Mouse (Mus musculus): ENCODE results near the gene Fbf1. TPM values are rescaled to one million over a fixed set of nuclear protein-coding genes. Genes with fewer than 3 reads are reported as not detected.
"Not testable (repeated sequence)": the region's sequence is repeated elsewhere in the genome, so short reads cannot be mapped to it uniquely, and the experiment has no call there.

Fbf1 gene
- total and polyA plus RNA-seq, 3 experiments = 21.4 to 37.8 (median 30.4) TPM

DNA sequence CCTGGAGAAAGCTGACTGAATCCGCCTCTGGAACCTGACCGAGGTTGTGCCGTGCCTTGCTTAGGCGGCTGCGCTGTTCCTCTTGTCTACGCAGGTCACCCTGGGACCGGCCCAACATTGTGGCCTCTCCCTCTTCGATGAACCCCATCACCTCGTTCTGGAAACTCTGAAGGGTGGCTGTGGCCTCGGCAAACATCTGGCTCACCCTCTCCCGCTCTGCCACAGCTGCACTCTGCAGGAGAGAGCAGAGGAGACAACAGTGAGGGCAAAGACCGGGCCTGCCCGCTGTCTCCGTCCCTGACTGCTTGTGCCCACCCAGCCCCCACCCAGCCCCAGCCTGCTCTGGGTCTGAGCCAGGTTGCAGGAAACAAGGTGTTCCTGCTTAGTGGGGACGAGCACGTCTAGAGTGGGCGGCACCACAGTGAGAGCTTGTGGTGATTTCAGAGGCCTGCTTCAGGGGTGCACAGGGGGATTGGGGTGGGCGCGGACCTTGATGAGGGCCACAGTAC, 60.1 kb downstream of the Fbf1 start:
- no peak for DNase-seq

DNA sequence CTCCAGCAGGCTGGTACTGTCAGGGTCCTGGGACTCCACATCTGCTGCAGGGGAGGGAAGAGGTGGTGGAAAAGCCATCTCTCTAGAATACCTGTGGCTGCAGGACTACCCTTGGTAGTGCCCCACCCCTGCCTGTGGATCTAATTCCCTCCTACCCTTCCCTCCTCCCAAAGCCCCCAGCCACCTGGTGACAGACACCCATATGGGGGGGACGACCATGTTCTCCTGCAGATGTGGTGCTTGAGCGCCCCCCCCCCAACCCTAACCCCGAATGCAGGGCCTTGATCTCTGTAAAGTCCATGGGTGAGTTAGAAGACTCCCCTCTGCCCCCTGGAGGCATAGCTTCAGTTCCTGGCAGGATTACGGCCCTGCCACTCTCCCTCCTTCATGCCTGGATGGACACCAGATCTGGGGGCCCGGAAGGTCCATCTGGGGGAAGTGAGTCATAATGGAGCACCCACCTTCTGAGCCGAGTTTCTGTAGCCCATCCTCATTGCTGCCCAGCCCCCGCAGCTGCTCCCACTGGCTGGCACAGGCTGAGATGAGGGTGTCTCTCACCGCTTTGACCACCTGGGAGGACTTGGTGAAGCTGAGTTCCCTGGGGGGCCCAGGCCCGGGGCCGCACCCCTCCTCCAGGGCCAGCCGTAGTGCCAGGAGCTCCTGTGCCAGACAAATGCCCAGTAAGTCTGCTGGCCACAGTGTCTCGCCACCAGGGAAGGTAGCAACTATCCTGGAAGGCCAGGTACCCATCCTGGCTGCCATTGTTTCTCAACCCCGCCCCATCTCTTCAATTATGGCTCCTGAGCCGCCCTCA, 60.8 kb downstream of the Fbf1 start:
- DNase-seq = no peak

DNA sequence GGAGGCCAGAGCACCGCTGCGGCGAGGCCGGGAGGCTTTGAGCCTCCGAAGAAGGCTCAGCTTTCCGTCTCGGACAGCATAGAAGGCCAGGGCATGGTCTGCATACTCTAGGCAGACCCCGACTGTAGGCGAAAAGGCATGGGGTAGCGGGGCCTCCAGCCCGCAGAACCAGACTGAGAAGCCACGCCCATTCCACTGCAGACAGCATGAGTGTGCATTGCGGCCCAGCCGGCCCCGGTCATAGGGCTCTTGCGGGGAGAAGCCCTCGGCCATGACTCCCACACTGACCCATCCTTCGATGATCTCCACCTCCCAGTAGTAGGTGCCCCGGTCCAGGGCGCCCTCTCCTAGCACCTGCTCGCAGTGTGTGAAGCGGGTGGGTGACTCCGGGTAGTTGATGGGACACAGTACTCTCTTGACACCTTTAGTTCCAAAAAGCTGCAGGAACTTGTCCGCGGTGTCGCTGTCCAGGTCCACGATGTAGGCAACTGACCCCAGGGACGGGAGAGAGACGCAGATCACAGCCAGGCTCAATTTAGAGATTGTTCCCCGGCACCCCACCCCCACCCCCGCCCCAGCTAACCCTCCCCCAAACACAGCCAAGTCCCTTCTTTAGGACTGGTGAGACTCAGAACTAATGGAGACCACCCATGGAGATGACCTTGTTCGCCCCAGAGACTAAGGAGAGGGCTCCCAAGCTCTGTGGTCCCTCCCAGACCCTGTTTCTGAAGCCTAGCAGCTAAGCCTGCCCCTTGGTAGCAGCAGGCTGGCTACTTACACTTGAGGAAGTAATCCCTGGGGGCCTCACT, 61.6 kb downstream of the Fbf1 start:
- DNase-seq = no peak

DNA sequence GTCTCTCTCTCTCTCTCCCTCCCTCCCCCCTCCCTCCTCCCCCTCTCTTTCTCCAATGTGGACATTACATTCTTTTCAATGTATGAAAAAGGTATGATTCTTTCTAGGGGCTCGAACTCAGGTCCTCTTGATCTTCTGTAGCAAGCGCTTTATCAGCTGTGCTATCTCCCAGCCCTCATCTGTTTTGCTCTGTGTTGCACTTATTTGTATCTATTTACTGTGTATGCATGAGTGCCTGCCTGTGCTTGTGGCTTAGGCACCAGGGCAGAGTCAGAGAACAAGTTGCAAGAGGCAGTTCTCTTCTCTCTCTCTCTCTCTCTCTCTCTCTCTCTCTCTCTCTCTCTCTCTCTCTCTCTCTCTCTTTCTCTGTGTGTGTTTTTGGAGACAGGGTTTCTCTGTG, 62.9 kb downstream of the Fbf1 start:
- DNase-seq = no peak

DNA sequence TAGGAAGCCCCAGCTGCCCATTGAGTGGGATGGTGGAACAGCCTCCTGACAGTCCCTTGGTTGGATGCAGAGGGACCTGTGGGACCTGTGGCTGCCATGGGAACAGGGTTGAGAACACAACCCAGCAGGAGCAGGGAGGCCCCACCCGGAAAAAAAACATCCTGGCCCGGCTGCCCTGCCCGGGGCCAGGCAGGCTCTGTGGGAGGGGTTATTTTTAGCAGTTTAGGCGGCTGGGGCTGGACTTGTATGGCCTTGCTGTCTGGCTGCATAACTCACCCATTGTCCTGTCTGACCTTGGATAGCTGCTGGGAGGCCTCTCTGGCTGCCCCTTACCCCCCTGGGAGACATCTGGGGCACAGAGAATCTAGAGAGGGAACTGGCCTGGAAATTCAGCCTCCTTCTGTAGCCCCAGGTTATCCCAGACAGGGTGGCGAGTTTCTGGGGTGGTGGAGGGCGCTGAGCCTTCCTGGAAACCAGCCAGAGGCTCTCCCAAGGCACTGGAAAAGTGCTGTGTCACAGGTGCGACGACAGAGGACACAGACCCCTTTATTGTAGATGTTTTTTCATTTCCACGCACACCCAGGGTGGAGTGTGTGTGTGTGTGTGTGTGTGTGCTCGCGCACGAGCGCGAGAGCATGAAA, 63.8 kb downstream of the Fbf1 start:
- DNase-seq = peak; percentile 89

DNA sequence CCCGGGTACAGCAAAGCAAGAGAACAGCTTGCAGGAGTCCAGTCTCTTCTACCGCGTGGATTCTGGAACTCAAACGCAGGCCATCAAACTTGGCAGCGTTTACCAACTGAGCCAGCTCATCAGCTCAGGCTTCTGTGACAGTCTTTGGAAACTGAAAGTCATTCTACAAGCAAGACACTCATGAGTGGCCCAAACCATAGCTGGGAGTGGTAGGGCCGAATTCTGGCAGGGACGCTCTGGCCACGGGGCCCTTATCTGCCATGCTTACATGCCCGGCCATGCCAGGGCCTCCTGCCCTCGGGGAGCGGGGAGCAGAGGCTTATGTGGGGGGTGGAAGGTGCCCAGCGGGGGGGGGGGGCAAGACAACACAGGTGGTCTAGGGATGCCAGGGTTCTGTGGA, 64.4 kb downstream of the Fbf1 start:
- DNase-seq = peak; percentile 55

DNA sequence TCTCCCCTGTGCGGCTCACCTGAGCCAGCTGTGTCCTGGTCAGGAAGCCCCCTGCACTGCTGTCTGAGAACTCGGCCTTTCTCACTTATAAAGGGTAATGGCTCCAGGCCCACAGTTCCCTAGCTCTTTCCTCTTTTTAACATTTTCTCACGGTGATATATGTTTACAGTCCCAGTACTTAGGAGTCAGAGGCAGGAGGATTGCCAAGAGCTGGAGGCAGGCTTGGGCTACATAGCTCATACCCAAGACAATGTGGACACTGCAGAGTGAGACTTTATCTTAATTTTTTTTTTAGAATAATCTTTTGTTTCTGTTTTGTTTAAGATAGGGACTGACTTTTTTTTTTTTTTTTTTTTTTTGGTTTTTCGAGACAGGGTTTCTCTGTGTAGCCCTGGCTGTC, 65.5 kb downstream of the Fbf1 start:
- DNase-seq = no peak

DNA sequence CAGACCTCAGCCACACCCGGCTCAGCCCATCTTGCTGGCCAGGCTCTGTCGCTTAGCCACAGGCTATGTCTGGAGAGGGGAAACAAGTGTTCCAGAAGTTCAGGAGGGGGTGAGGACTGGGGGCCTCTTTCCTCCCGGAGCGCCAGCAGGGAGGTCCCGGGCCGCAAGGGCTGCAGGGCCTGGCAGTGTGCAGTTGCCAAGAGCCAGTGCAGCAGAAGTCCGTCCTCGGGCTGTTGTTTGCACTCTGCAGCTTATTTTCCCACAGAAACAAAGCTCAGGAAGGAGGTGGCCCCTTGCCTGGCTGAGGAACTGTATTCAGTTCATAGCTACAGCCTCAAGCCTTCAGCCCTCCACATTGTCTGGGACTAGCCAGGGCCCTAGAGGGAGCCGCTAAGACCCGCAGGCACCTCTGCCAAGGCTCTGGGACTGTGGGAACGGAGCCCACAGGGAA, 66.0 kb downstream of the Fbf1 start:
- DNase-seq = peak; percentile 38

DNA sequence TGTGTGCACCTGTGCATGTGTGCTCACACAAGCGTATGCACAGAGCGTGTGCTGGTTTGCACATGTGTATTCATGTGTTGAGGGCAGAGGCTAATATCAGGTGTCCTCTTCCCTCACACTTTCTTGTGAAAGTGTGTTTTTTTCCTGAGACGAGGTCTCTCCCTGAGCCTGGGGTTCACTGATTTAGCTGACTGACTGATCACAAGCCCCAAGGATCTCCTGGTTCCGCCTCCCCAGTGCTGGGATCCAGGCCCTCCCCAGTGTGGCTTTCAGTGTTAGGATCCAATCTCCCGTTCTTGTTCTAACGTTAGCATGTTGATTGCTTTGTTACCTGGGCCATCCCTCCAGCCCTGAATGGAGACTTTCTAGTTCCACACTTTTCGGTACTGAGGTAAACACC, 67.1 kb downstream of the Fbf1 start:
- DNase-seq = no peak

DNA sequence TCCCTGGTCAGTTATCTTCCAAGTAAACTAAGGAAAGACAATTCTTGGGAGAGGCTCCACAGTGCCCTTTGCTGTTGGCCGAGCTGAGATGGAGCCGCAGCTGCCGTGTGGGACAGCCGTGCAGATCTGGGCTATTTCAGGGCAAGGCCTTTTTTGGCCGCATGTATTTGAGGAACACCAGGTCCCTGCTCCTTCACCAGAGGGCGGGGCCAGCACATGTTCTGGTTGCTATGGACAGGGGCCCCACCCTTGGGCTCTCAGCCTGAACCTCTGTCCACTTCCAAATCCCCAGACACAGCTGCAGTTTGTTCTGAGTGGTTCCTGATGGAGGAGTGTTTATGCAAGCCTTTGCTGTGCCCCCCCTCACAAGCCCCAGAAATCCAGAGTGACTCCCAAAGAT, 67.6 kb downstream of the Fbf1 start:
- DNase-seq = peak; percentile 38

DNA sequence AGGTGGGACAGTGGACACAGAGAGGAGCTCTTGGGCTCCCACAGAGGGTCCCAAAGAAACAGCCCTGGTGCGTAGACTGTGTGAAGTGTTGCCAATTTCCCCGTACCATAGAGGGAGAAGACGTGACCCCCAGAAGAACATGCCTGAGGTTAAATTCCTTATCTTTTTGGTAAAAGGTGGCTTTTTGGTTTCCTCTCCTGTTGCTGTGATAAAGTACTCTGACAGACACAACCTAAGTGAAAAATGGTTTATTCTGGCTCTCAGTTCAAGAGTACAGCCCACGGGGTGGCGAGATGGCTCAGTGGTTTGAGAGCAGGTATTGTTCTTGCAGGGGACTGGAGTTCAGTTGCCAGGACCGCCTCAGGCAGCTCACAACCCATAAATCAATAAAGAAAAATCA, 68.5 kb downstream of the Fbf1 start:
- no peak for DNase-seq

DNA sequence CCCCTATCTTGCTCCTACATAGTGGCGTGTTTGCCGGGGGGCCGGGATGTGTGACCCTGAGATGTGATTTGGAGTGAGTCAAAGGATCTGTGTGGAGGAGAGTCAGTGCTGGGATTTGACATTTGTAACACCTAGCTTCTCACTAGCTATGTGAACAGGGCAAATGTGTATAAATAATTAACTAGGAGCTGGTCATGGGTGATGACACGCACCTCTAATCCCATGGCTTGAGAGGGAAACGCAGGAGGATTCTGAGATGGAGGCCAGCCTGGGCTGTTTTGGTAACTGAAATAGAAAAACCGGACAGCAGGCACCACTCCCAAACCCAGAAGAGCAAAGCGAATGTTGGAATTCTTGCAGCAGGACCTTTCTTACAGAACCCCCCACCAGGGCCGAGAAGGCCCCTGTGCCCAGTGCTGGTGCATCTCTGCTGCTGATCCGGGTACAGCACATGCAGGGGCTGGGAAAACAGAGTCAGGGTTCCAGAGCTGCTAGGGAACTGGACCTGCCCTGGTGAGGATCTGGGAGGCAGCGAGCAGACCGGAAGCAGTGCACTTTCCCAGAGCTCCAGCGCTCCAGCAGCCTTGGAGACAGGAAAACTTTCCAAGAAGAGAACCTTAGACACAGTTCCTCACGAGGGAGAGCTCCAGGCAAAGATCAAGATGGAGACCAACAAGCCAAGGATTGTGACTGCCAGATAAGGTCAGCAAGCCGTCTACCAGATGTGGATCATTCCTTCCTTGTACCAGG, 69.1 kb downstream of the Fbf1 start:
- peak; percentile 9 for DNase-seq

DNA sequence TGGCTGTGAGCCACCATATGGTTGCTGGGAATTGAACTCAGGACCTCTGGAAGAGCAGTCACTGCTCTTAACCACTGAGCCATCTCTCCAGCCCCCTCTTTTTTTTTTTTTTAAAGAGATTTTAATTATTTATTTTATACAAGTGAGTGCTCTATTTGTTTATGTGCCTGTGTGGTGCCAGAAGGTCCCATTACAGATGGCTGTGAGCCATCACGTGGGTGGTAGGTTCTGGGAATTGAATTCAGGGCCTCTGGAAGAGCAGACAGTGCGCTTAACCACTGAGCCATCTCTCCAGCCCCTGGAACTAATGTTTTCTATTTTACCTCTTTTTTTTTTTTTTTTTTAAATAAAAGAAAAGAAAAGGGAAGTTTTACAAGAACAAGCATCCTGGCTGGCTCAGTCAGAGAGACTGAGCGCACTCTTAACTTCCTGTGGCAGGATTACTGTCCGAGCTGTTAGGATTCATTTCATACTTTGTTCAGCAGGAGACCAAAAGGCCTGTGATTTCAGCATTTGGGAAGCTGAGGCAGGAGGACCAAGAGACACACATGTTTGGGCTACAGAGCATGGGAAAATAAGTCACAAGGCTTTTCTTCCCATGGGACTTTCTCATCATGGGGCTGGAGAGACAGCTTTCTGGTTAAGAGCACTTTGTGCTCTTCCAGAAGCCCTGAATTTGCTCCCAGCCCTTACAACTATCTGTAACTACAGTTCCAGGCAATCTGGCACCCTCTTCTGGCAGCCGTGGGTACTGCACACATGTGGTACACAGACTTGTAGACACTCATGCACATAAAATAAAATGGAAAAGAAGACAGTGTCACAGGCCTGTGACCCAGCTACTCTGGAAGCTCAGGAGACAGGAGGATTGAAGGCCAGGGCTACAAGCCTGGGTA, 71.5 kb downstream of the Fbf1 start:
- no peak for DNase-seq

DNA sequence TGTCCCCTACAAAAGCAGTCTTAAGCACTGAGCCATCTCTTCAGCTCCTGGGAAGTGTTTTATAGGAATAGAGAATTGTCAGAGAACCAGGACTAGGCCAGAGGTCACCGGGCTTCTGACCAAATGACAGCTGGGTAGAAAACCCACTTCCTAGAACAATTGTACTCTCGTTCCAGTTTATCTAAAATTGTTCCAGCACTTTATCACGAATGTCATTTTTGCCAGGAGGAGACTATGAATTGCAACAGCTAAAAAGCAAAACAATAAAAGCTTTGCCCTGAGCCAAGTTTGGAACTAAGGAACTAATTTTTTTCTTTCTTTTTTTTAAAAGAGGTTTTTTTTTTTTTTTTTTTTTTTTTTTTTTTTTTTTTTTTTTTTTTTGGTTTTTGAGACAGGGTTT, 72.4 kb downstream of the Fbf1 start:
- DNase-seq = peak; percentile 81

DNA sequence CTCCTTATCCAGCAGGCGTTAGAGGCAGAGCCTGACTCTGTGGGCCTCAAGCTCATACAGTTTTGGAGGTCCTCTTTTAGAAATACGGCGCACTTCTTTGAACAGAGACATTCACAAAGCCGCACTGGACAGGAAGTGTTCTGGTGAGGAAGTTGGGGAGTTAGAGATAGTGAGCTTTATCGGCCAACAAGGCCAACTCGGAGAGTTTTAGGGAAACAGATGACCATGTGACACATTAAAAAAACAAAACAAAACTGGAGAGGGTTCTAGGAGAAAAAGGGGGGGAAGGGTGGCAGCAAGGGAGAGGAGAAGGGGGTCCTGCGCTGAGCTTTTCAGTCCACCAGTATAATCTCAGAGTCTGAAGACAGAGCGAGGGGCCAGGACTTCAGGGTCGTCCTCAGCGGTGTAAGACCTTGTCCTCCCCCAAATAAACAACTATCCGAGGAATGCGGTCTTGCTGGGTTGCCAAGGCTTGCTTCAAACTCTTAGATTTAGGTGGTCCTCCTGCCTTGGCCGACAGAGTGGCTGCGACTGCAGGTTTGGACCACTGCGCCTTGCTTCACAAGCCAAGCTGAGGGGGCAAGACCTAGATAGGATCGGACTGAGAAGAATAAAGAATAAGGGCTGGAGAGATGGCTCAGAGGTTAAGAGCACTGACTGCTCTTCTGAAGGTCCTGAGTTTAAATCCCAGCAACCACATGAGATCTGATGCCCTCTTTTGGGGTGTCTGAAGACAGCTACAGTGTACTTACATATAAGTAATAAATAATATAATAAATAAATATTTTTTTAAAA, 74.0 kb downstream of the Fbf1 start:
- DNase-seq = peak; percentile 58

DNA sequence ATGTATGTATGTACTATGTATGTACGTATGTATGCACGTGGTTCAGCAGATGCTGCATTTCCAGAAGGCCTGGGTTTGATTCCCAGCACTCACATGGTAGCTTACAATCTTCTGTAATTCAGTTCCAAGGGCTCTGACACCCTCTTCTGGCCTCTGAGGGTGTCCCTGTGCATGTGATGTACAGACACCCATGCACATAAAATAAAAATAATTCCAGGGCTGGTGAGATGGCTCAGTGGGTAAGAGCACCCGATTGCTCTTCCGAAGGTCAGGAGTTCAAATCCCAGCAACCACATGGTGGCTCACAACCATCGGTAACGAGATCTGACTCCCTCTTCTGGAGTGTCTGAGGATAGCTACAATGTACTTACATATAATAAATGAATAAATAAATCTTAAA, 75.0 kb downstream of the Fbf1 start:
- DNase-seq = not testable (repeated sequence)
